Mouse (Mus musculus) testis, adult 2 months (tissue): Measurements from ENCODE around the gene Ppp1r3c.

Experiments
- CTCF ChIP-seq: fragments of 200-500 bp; IDR thresholded peaks from 2 replicates; pipeline ENCODE4 v1.5.1; 2012; ENCODE audit warnings: low read depth, mild to moderate bottlenecking, inconsistent platforms, low read length, moderate library complexity; ENCODE audit not compliant: control insufficient read depth, insufficient read depth, insufficient replicate concordance
- POLR2A ChIP-seq: fragments of 200-500 bp; IDR thresholded peaks from 2 replicates; pipeline ENCODE4 v1.6.1; 2012; ENCODE audit warnings: low read depth, mild to moderate bottlenecking, inconsistent platforms, low read length, moderate library complexity; ENCODE audit not compliant: control insufficient read depth

DNA sequence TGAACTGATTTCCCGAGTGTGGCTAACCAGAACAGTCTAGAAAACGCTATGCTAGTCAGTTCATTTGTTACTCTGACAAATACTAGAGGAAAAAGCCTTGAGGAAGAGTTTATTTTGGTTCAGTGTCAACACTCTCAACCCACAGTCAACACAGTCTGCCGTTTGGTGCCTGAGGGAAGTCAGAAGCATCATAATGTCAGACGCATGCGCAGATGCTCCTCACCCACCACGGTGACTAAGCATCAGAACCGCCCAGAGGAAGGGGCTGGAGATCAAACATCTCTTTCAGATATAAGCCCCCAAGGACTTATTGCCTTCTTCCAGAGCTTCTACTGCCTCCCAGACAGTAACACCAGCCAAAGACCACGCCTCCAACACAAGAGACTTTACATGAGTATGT, 15.3 kb downstream of the Ppp1r3c start:
- TF ChIP-seq POLR2A (peak; percentile 68; the same call in 1 of the 2 replicates), CTCF (no peak)
